ENCODE assay signal across 26 mouse cellular contexts in genomic region chr9:48839568-48839967, GRCm38 (mm10). TPM values are rescaled to one million over a fixed set of nuclear protein-coding genes. Genes with fewer than 3 reads are reported as not detected.
"Had no signal": no experiment of that assay in that cellular context is flagged by ENCODE, and none has a peak within 500 bp of the region (broad histone marks: within the 10 kb centered on the region; RNA-seq: fewer than 3 reads in every experiment).

No protein-coding gene starts in this region.

- ATAC-seq: hindbrain, embryonic 16.5 days; inflammation-experienced regulatory T-cells, adult 6 months; intestine, embryonic 15.5 days; intestine, postnatal 0 days; liver, embryonic 12.5 days had no signal

- DNase-seq: gastrocnemius, postnatal 14 days; gastrocnemius, postnatal 36 days; heart, adult 11 months; heart, adult 2 months; heart, postnatal 14 days; heart, postnatal 36 days; kidney, adult 18-20 months; kidney, adult 8-10 months; kidney, postnatal 10 days; kidney, postnatal 25 days; kidney, postnatal 4 days; layer of hippocampus, postnatal 36 days; left cerebral cortex, postnatal 4 days had no signal

- H3K9ac ChIP-seq: heart, embryonic 13.5 days; heart, embryonic 15.5 days; hindbrain, embryonic 14.5 days; intestine, embryonic 15.5 days; limb, embryonic 13.5 days; limb, embryonic 15.5 days; liver, embryonic 12.5 days; liver, embryonic 14.5 days had no signal

- H3K4me2 ChIP-seq: heart, embryonic 11.5 days; heart, embryonic 13.5 days; heart, embryonic 15.5 days; hindbrain, embryonic 14.5 days; intestine, embryonic 15.5 days; limb, embryonic 13.5 days; limb, embryonic 15.5 days; liver, embryonic 12.5 days had no signal

- H3K4me3 ChIP-seq: heart, adult 2 months; heart, embryonic 13.5 days; heart, embryonic 15.5 days; intestine, embryonic 15.5 days; layer of hippocampus, adult 2 months; limb, embryonic 13.5 days; limb, embryonic 15.5 days; liver, embryonic 12.5 days had no signal

- H3K36me3 ChIP-seq: heart, embryonic 13.5 days; heart, embryonic 15.5 days; intestine, embryonic 15.5 days; limb, embryonic 13.5 days; limb, embryonic 15.5 days; liver, embryonic 12.5 days had no signal

- H3K9me3 ChIP-seq: heart, embryonic 13.5 days; heart, embryonic 15.5 days; intestine, embryonic 15.5 days; limb, embryonic 13.5 days; limb, embryonic 15.5 days; liver, embryonic 12.5 days had no signal

- H3K27ac ChIP-seq: heart, adult 2 months; heart, embryonic 13.5 days; heart, embryonic 15.5 days; hindbrain, embryonic 14.5 days; intestine, embryonic 15.5 days; layer of hippocampus, adult 2 months; limb, embryonic 13.5 days; limb, embryonic 15.5 days; liver, embryonic 12.5 days; liver, embryonic 14.5 days had no signal

RNA-seq across cellular contexts. Expression of gene Zbtb16, which starts 3.5 kb away (rescaled TPM):
- polyA plus RNA-seq: inflammation-experienced regulatory T-cells, adult 6 months had no signal
